Mouse (Mus musculus) adrenal gland, adult 8-10 months (tissue): ENCODE measurements at regions not wholly inside any gene's neighbourhood (a gene's known extent, or its start where the extent isn't known, plus 50 kb on each side); places are given as distances from the start of the nearest gene placed in this dataset.

Source experiments
- DNase-seq: peaks from one replicate; pipeline ENCODE4 v3.0.0; 2022

DNA sequence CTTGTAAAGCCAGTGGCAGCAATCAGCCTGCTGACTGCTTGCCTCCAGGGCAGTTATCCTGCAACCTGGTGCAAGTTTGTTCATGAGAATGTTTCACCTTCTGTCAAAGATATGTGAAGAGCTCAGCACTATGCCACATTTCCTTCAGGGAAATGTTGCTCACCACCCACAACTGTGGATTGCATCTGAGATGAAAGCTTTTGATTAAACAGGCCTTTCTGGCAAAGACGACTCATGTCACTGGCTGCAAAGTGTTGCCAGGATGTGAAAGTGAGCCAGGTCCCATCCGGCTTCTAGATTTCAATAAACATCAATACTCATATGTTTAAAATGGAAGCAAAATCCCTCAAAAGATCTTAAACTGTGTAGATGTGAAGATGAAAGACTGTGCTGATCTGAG, 2121.0 kb downstream of the Gm37988 start:
- DNase-seq: no peak

- peak; percentile 9 for DNase-seq
Observed at GRCm38 (mm10) chr1:6931876-6932275, 2124.2 kb downstream of the Gm37988 start.

GRCm38 (mm10) chr1:6969838-6970237, 2162.1 kb downstream of the Gm37988 start:
- DNase-seq: no peak

DNA sequence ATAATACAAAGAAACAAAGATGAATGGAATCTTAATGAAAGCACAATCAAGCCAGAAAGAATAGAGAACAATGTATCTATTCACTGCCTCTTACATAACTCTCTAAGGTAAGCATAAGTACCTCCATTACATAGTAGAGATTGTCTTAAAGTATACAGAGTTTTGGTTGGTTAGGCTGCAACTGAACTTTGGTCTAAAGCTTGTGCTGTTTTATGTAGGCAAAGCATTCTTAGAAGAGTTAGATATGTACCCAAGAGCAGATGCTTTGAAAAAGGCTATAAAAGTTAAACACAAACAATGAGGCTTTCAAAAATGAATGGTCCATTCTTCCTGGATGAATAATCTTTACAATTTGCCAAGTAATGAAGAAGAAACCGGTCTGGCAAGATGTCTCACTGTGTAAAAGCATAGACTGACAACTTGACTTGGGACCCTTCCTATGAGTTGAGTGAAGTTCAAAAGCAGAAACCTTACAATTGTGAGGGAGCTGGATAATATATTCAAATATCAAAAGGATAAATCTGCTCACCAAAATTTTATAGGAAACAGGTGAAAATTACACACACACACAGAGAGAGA, 2166.1 kb downstream of the Gm37988 start:
- no peak for DNase-seq

DNA sequence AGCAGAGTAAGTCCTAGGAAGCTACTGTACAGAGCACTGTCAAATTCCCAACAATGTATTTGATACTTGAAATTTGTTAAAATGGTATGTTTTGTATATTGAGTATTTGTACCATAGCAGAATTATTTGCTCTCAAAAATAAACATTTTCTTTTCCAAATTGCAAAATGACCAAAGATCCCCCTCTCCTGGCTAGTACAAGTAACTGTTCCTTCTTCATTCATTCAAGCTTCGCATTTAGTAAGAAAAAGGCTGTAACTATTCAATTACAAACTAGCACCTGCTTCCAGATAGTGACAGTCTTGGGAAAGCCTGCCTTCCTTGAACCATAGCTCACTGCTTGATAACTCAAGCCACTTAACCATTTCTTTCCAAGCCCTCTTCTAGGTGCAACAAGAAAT, 2171.9 kb downstream of the Gm37988 start:
- DNase-seq: no peak

- no peak for DNase-seq
Observed at GRCm38 (mm10) chr1:6984226-6984625, 2176.5 kb downstream of the Gm37988 start.

DNA sequence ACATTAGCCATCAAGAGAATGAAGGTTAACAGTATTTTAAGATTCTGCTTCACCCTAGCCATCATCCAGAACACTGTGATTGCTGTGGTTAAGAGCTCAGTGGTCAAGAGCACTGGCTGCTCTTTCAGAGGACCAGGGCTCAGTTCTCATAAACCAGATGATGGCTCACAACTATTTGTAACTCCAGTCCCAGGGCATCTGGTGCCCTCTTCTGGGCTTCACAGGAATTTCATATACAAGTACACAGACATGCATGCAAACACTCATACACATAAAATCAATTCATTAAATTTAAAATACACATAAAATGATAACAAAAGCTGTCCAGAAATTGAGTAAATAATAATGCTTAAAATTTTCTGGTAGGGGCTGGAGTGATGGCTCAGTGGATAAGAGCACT, 2189.9 kb downstream of the Gm37988 start:
- no peak for DNase-seq

- DNase-seq: peak; percentile 20
Observed at GRCm38 (mm10) chr1:7010184-7010583, 2202.5 kb downstream of the Gm37988 start.
